Mouse (Mus musculus) lung, adult 2 months (tissue): ENCODE results near the gene Cog5.

Experiments
- CTCF ChIP-seq: fragments of 200-500 bp; IDR thresholded peaks from 2 replicates; pipeline ENCODE4 v1.5.1; 2011; ENCODE audit warnings: mild to moderate bottlenecking, low read length, control low read depth; ENCODE audit not compliant: insufficient read depth
- POLR2A ChIP-seq: fragments of 200-500 bp; IDR thresholded peaks from 2 replicates; pipeline ENCODE4 v1.6.1; 2011; ENCODE audit warnings: low read depth, mild to moderate bottlenecking, control low read depth, low read length, borderline replicate concordance; ENCODE audit errors: extremely low read depth

GRCm38 (mm10) chr12:31892771-31893170 lies 238.1 kb downstream of the Cog5 start:
- TF ChIP-seq CTCF (no peak), POLR2A (no peak)
